Mouse (Mus musculus) CH12.LX (cell line): ENCODE measurements around the gene Uchl4. TPM values are rescaled to one million over a fixed set of nuclear protein-coding genes. Genes with fewer than 3 reads are reported as not detected.

Experiments
- DNase-seq: peaks from one replicate; pipeline ENCODE4 v3.0.0-alpha.2; 2013; ENCODE audit errors: extremely low read depth
- H3K27ac ChIP-seq: 2 replicates; pipeline ENCODE4 v1.5.1; 2012; ENCODE audit warnings: low read depth, mild to moderate bottlenecking, control low read depth, moderate library complexity; ENCODE audit not compliant: insufficient read depth
- H3K27me3 ChIP-seq: replicated peaks from 2 replicates; pipeline ENCODE3; 2012; ENCODE audit warnings: inconsistent platforms
- H3K36me3 ChIP-seq, 2 experiments: replicated peaks in 1 of 2; 2 replicates each; pipeline versions ENCODE3 to v1.6.1; 2012; ENCODE audit warnings: inconsistent platforms in 1 of 2, low read length in 1 of 2, mild to moderate bottlenecking in 1 of 2, mixed read lengths in 1 of 2, moderate library complexity in 1 of 2; ENCODE audit not compliant: control insufficient read depth in 1 of 2, insufficient read depth in 1 of 2
- H3K4me1 ChIP-seq, 2 experiments: 2 replicates each; pipeline ENCODE4 v1.6.1; 2012; ENCODE audit warnings: inconsistent platforms in 1 of 2, moderate library complexity in 1 of 2; ENCODE audit not compliant: insufficient read depth in 2 of 2, control insufficient read depth in 1 of 2
- H3K4me2 ChIP-seq: 2 replicates; pipeline ENCODE4 v1.6.1; 2012; ENCODE audit warnings: low read depth, mild to moderate bottlenecking, control low read depth; ENCODE audit not compliant: poor library complexity, insufficient read depth, severe bottlenecking
- H3K4me3 ChIP-seq, 3 experiments: fragments of 150-350 bp in 1 of 3; sonication (generic) in 1 of 3; replicated peaks in 1 of 3; 2 replicates each; pipeline versions ENCODE3 to v1.5.1; 2011 to 2012; ENCODE audit warnings: low read depth in 2 of 3, low read length in 2 of 3, mild to moderate bottlenecking in 2 of 3, moderate library complexity in 2 of 3, control low read depth in 1 of 3, improper control_type of control experiment in 1 of 3, inconsistent platforms in 1 of 3, mixed read lengths in 1 of 3; ENCODE audit not compliant: poor library complexity in 1 of 3
- H3K79me2 ChIP-seq: replicated peaks from 2 replicates; pipeline ENCODE4 v1.6.1; 2012; ENCODE audit warnings: mild to moderate bottlenecking, moderate library complexity; ENCODE audit not compliant: control insufficient read depth, poor library complexity, insufficient read depth, severe bottlenecking; ENCODE audit errors: extremely low read depth
- H3K9ac ChIP-seq: 2 replicates; pipeline ENCODE4 v1.6.1; 2012; ENCODE audit warnings: low read depth, mild to moderate bottlenecking, control low read depth, moderate library complexity; ENCODE audit not compliant: insufficient read depth
- H3K9me3 ChIP-seq: replicated peaks from 2 replicates; pipeline ENCODE3; 2012; ENCODE audit warnings: low read length, inconsistent platforms, mixed read lengths
- E2F4 ChIP-seq: IDR thresholded peaks from 2 replicates; pipeline ENCODE4 v1.6.1; 2011; ENCODE audit warnings: low read depth, low read length, improper control_type of control experiment; ENCODE audit not compliant: insufficient replicate concordance
- ETS1 ChIP-seq: conservative IDR thresholded peaks from 2 replicates; pipeline ENCODE4 v1.6.1; 2012; ENCODE audit warnings: low read depth, mild to moderate bottlenecking, inconsistent platforms, low read length, improper control_type of control experiment, moderate library complexity
- GABPA ChIP-seq: IDR thresholded peaks from 2 replicates; pipeline ENCODE4 v1.6.1; 2012; ENCODE audit warnings: low read depth, low read length, improper control_type of control experiment, inconsistent platforms; ENCODE audit not compliant: insufficient replicate concordance
- IRF4 ChIP-seq: IDR thresholded peaks from 2 replicates; pipeline ENCODE4 v1.6.1; 2014; ENCODE audit warnings: low read depth, mild to moderate bottlenecking, inconsistent platforms, low read length, improper control_type of control experiment
- MAFK ChIP-seq: IDR thresholded peaks from 2 replicates; pipeline ENCODE4 v1.6.1; 2011; ENCODE audit warnings: low read length, improper control_type of control experiment; ENCODE audit not compliant: insufficient replicate concordance
- MYC ChIP-seq: IDR thresholded peaks from 2 replicates; pipeline ENCODE4 v1.6.1; 2011; ENCODE audit warnings: low read depth, mild to moderate bottlenecking, improper control_type of control experiment, low read length
- NELFE ChIP-seq: IDR thresholded peaks from 2 replicates; pipeline ENCODE4 v1.6.1; 2011; ENCODE audit warnings: low read depth, low read length, improper control_type of control experiment
- NRF1 ChIP-seq: IDR thresholded peaks from 2 replicates; pipeline ENCODE4 v1.6.1; 2014; ENCODE audit warnings: low read depth, mild to moderate bottlenecking, inconsistent platforms, low read length, improper control_type of control experiment, moderate library complexity
- RCOR1 ChIP-seq: conservative IDR thresholded peaks from 2 replicates; pipeline ENCODE4 v1.6.1; 2012; ENCODE audit warnings: low read depth, mild to moderate bottlenecking, inconsistent platforms, low read length, improper control_type of control experiment
- SIN3A ChIP-seq: IDR thresholded peaks from 2 replicates; pipeline ENCODE4 v1.6.1; 2012; ENCODE audit warnings: low read length, improper control_type of control experiment, inconsistent platforms
- SMC3 ChIP-seq: IDR thresholded peaks from 2 replicates; pipeline ENCODE4 v1.6.1; 2011; ENCODE audit warnings: low read depth, low read length, improper control_type of control experiment
- TCF12 ChIP-seq: IDR thresholded peaks from 2 replicates; pipeline ENCODE4 v1.6.1; 2014; ENCODE audit warnings: low read depth, mild to moderate bottlenecking, inconsistent platforms, low read length, improper control_type of control experiment
- USF1 ChIP-seq: IDR thresholded peaks from 2 replicates; pipeline ENCODE4 v1.6.1; 2014; ENCODE audit warnings: low read depth, mild to moderate bottlenecking, inconsistent platforms, low read length, improper control_type of control experiment
- ZC3H11A ChIP-seq: IDR thresholded peaks from 2 replicates; pipeline ENCODE4 v1.6.1; 2012; ENCODE audit warnings: low read depth, mild to moderate bottlenecking, inconsistent platforms, low read length, improper control_type of control experiment
- ZMIZ1 ChIP-seq: IDR thresholded peaks from 2 replicates; pipeline ENCODE4 v1.6.1; 2012; ENCODE audit warnings: low read depth, mild to moderate bottlenecking, inconsistent platforms, low read length, improper control_type of control experiment
- ZNF384 ChIP-seq: IDR thresholded peaks from 2 replicates; pipeline ENCODE4 v1.6.1; 2012; ENCODE audit warnings: low read depth, low read length, improper control_type of control experiment, inconsistent platforms
- dilution Hi-C: fragments of 300-500 bp; cut with MboI; formaldehyde crosslinking; loops from 2 replicates; pipeline ENCODE4 v1.14.3; 2020; ENCODE audit warnings: low sequenced_read_pairs; ENCODE audit not compliant: extremely low pct_unique_long_range_greater_than_20kb, extremely low pct_ligation_motif_present
- in situ Hi-C: fragments of 300-500 bp; cut with MboI; formaldehyde crosslinking; loops from 3 replicates; pipeline ENCODE4 v1.14.3; 2019; ENCODE audit warnings: low sequenced_read_pairs, low pct_ligation_motif_present, low pct_unique_long_range_greater_than_20kb, mixed read lengths
- polyA plus RNA-seq: library from polyadenylated mRNA; unstranded; fragments of >175 nt; gene quantifications from 2 replicates; pipeline ENCODE4 v1.2.1, GENCODE M21; 2012; ENCODE audit warnings: low read depth; ENCODE audit not compliant: insufficient read length
- total RNA-seq, 2 experiments: library from RNA; depleted of rRNA; stranded (reverse); fragments of 300-350 nt in 1 of 2; fragments of >200 nt in 1 of 2; gene quantifications; 2 replicates each; pipeline ENCODE4 v1.2.3; 2012 to 2014

The Uchl4 gene
- total and polyA plus RNA-seq, 3 experiments = 0.55 to 16.8 (median 8.2) TPM

- peaks cover 4 to 62% of the 10 kb centered on the region in 2 experiments for H3K36me3 ChIP-seq
Measured at GRCm38 (mm10) chr9:64217887-64218286, 17.1 kb upstream of the Uchl4 start.

GRCm38 (mm10) chr9:64219305-64219704 lies 15.7 kb upstream of the Uchl4 start:
- in situ Hi-C loops (no loop called here), dilution Hi-C loops (no loop called here)
- Histone ChIP-seq H3K79me2 (peaks cover 7% of the 10 kb centered on the region), H3K4me2 (no peak overlapping the region), H3K36me3 (peaks cover 0 to 56% of the 10 kb centered on the region in 2 experiments), H3K9me3 (no peaks in the 10 kb centered on the region), H3K27ac (no peak overlapping the region), H3K4me3 (no peak overlapping the region), H3K9ac (no peak overlapping the region), H3K4me1 (peaks cover 0 to 30% of the 10 kb centered on the region in 2 experiments; a peak in 2 of 4 replicates), H3K27me3 (no peaks in the 10 kb centered on the region)
- TF ChIP-seq SIN3A (no peak), E2F4 (no peak)
- DNase-seq = no peak

More at GRCm38 (mm10) chr9:64217887-64218286, 17.1 kb upstream of the Uchl4 start:
- Histone ChIP-seq H3K27ac (no peak overlapping the region), H3K4me2 (no peak overlapping the region), H3K9me3 (no peaks in the 10 kb centered on the region), H3K4me3 (no peak overlapping the region), H3K27me3 (no peaks in the 10 kb centered on the region), H3K79me2 (peaks cover 5% of the 10 kb centered on the region), H3K4me1 (peaks cover 0 to 30% of the 10 kb centered on the region in 2 experiments; a peak in 2 of 4 replicates), H3K9ac (no peak overlapping the region)
- dilution Hi-C loops (no loop called here), in situ Hi-C loops (no loop called here)
- peak; percentile 58; the same call in 1 of the 2 replicates for TF ChIP-seq MAFK
- TF ChIP-seq NRF1 = no peak
- DNase-seq = no peak

GRCm38 (mm10) chr9:64219772-64220420 lies 15.1 kb upstream of the Uchl4 start:
- DNase-seq = no peak
- peaks cover 0 to 30% of the 10 kb centered on the region in 2 experiments; a peak in 2 of 4 replicates for H3K4me1 ChIP-seq

More at GRCm38 (mm10) chr9:64219772-64220420, 15.1 kb upstream of the Uchl4 start:
- H3K27ac ChIP-seq = no peak overlapping the region
- no peaks in the 10 kb centered on the region for H3K9me3 ChIP-seq
- in situ Hi-C loops = no loop called here
- TF ChIP-seq IRF4 (no peak), ZMIZ1 (no peak), ZNF384 (no peak), ZC3H11A (no peak), NELFE (no peak), SMC3 (no peak), TCF12 (no peak), USF1 (no peak), ETS1 (no peak), GABPA (no peak), RCOR1 (no peak), MYC (no peak)
- H3K79me2 ChIP-seq = peaks cover 7% of the 10 kb centered on the region
- H3K9ac ChIP-seq = no peak overlapping the region
- dilution Hi-C loops = no loop called here
- H3K27me3 ChIP-seq = no peaks in the 10 kb centered on the region
- H3K36me3 ChIP-seq = peaks cover 0 to 55% of the 10 kb centered on the region in 2 experiments
- no peak overlapping the region for H3K4me3 ChIP-seq
- no peak overlapping the region for H3K4me2 ChIP-seq
